Mouse (Mus musculus): ENCODE data around the gene Ercc1. TPM values are rescaled to one million over a fixed set of nuclear protein-coding genes. Genes with fewer than 3 reads are reported as not detected.

The Ercc1 gene
- polyA plus RNA-seq (2012; ENCODE audit: low replicate concordance): 62.5 and 86.1 TPM in 2 replicates

GRCm38 (mm10) chr7:19344237-19344847 is at the start of gene Ercc1:
Gene Ercc1, plus strand, starts transcription at chr7:19344778.

GRCm38 (mm10) chr7:19309884-19310641 is 34.5 kb upstream of the Ercc1 start, which contains the start of gene Fosb:
Gene Fosb, minus strand, starts transcription at chr7:19310051.

GRCm38 (mm10) chr7:19359299-19359891 is 14.8 kb downstream of the Ercc1 start, which contains the start of the genes Cd3eap and Ppp1r13l:
Gene Cd3eap, minus strand, starts transcription at chr7:19359483.
Gene Ppp1r13l, plus strand, starts transcription at chr7:19359749.

GRCm38 (mm10) chr7:19381377-19382165 is 37.0 kb downstream of the Ercc1 start, which contains the start of gene Ercc2:
Gene Ercc2, plus strand, starts transcription at chr7:19382010.

GRCm38 (mm10) chr7:19403731-19404296 is 59.2 kb downstream of the Ercc1 start, which contains the start of gene Klc3:
Gene Klc3, minus strand, starts transcription at chr7:19404104.

GRCm38 (mm10) chr7:19404476-19404875 is 59.9 kb downstream of the Ercc1 start, which contains the start of gene Ckm:
Gene Ckm, plus strand, starts transcription at chr7:19404776.

Other genes starting within 250 kb of the Ercc1 start
- not detected in 2 replicates for gene Gm4969, start 226.4 kb upstream of the Ercc1 start, polyA plus RNA-seq (2012; ENCODE audit: low replicate concordance)
- gene Fbxo46, start 224.9 kb upstream of the Ercc1 start, polyA plus RNA-seq (2012; ENCODE audit: low replicate concordance): 50.1 and 51.2 TPM in 2 replicates
- 12.3 and 19.0 TPM in 2 replicates for gene Qpctl, start 195.5 kb upstream of the Ercc1 start, polyA plus RNA-seq (2012; ENCODE audit: low replicate concordance)
- 6.7 and 34.5 TPM in 2 replicates for gene Snrpd2, start 195.1 kb upstream of the Ercc1 start, polyA plus RNA-seq (2012; ENCODE audit: low replicate concordance)
- gene Gipr, start 178.7 kb upstream of the Ercc1 start, polyA plus RNA-seq (2012; ENCODE audit: low replicate concordance): 0.05 TPM in 1 of 2 replicates, not detected in the other
- gene Eml2, start 168.4 kb upstream of the Ercc1 start, polyA plus RNA-seq (2012; ENCODE audit: low replicate concordance): 17.2 and 24.3 TPM in 2 replicates
- 4.4 and 9.2 TPM in 2 replicates for gene Gpr4, start 132.2 kb upstream of the Ercc1 start, polyA plus RNA-seq (2012; ENCODE audit: low replicate concordance)
- 10.2 and 13.2 TPM in 2 replicates for gene Opa3, start 116.4 kb upstream of the Ercc1 start, polyA plus RNA-seq (2012; ENCODE audit: low replicate concordance)
- 536 and 1,501 TPM in 2 replicates for gene Vasp, start 73.0 kb upstream of the Ercc1 start, polyA plus RNA-seq (2012; ENCODE audit: low replicate concordance)
- gene Ppm1n, start 64.7 kb upstream of the Ercc1 start, polyA plus RNA-seq (2012; ENCODE audit: low replicate concordance): 2.9 and 4.4 TPM in 2 replicates
- gene Rtn2, start 62.2 kb upstream of the Ercc1 start, polyA plus RNA-seq (2012; ENCODE audit: low replicate concordance): 0.56 and 0.73 TPM in 2 replicates
- gene Fosb, start 34.7 kb upstream of the Ercc1 start, polyA plus RNA-seq (2012; ENCODE audit: low replicate concordance): 4.3 and 21.6 TPM in 2 replicates
- gene Cd3eap, start 14.7 kb downstream of the Ercc1 start, polyA plus RNA-seq (2012; ENCODE audit: low replicate concordance): 17.3 and 29.4 TPM in 2 replicates
- gene Ppp1r13l, start 15.0 kb downstream of the Ercc1 start, polyA plus RNA-seq (2012; ENCODE audit: low replicate concordance): 3.5 and 5.2 TPM in 2 replicates
- gene Ercc2, start 37.2 kb downstream of the Ercc1 start, polyA plus RNA-seq (2012; ENCODE audit: low replicate concordance): 45.3 and 46.8 TPM in 2 replicates
- gene Klc3, start 59.3 kb downstream of the Ercc1 start, polyA plus RNA-seq (2012; ENCODE audit: low replicate concordance): 4.3 and 9.4 TPM in 2 replicates
- gene Ckm, start 60.0 kb downstream of the Ercc1 start, polyA plus RNA-seq (2012; ENCODE audit: low replicate concordance): 1.1 and 1.4 TPM in 2 replicates
- gene Mark4, start 114.0 kb downstream of the Ercc1 start, polyA plus RNA-seq (2012; ENCODE audit: low replicate concordance): 42.9 and 128 TPM in 2 replicates
- gene Exoc3l2, start 118.6 kb downstream of the Ercc1 start, polyA plus RNA-seq (2012; ENCODE audit: low replicate concordance): 0.49 and 1.7 TPM in 2 replicates
- gene Bloc1s3, start 163.6 kb downstream of the Ercc1 start, polyA plus RNA-seq (2012; ENCODE audit: low replicate concordance): 6.4 and 11.8 TPM in 2 replicates
- gene Trappc6a, start 163.6 kb downstream of the Ercc1 start, polyA plus RNA-seq (2012; ENCODE audit: low replicate concordance): 95.1 and 103 TPM in 2 replicates
- 0.17 and 0.35 TPM in 2 replicates for gene Nkpd1, start 173.1 kb downstream of the Ercc1 start, polyA plus RNA-seq (2012; ENCODE audit: low replicate concordance)
- gene Ppp1r37, start 218.3 kb downstream of the Ercc1 start, polyA plus RNA-seq (2012; ENCODE audit: low replicate concordance): 98.9 and 130 TPM in 2 replicates
- 44.9 and 45.6 TPM in 2 replicates for gene Zfp296, start 232.5 kb downstream of the Ercc1 start, polyA plus RNA-seq (2012; ENCODE audit: low replicate concordance)
- 63.4 and 92.7 TPM in 2 replicates for gene Gemin7, start 232.8 kb downstream of the Ercc1 start, polyA plus RNA-seq (2012; ENCODE audit: low replicate concordance)